Mouse (Mus musculus) midbrain, embryonic 15.5 days (tissue): ENCODE data around the gene Adss. TPM values are rescaled to one million over a fixed set of nuclear protein-coding genes. Genes with fewer than 3 reads are reported as not detected.
"Not testable (repeated sequence)": the region's sequence is repeated elsewhere in the genome, so short reads cannot be mapped to it uniquely, and the experiment has no call there.

Experiments
- ATAC-seq: fragments of 200-750 bp; cut with Nextera tagmentation; replicated peaks from 2 replicates; pipeline ENCODE4 v1.8.0; 2017; ENCODE audit warnings: moderate TSS enrichment
- H3K27ac ChIP-seq: fragments of 300-500 bp; sonication (generic); 2 replicates; pipeline ENCODE4 v1.5.1; 2015; ENCODE audit warnings: mild to moderate bottlenecking, inconsistent platforms
- H3K27me3 ChIP-seq: fragments of 300-500 bp; sonication (generic); replicated peaks from 2 replicates; pipeline ENCODE4 v1.6.1; 2015; ENCODE audit warnings: inconsistent platforms
- H3K36me3 ChIP-seq: fragments of 300-500 bp; sonication (generic); replicated peaks from 2 replicates; pipeline ENCODE4 v1.6.1; 2015; ENCODE audit warnings: inconsistent platforms
- H3K4me1 ChIP-seq: fragments of 300-500 bp; sonication (generic); 2 replicates; pipeline ENCODE4 v1.6.1; 2015; ENCODE audit warnings: inconsistent platforms
- H3K4me2 ChIP-seq: fragments of 300-500 bp; sonication (generic); 2 replicates; pipeline ENCODE4 v1.6.1; 2015; ENCODE audit warnings: inconsistent platforms, mild to moderate bottlenecking, moderate library complexity
- H3K4me3 ChIP-seq: fragments of 300-500 bp; sonication (generic); 2 replicates; pipeline ENCODE4 v1.5.1; 2015; ENCODE audit warnings: mild to moderate bottlenecking, inconsistent platforms
- H3K9ac ChIP-seq: fragments of 300-500 bp; sonication (generic); 2 replicates; pipeline ENCODE4 v1.6.1; 2015; ENCODE audit warnings: mild to moderate bottlenecking, inconsistent platforms
- H3K9me3 ChIP-seq: fragments of 300-500 bp; sonication (generic); 2 replicates; pipeline ENCODE4 v1.6.1; 2016; ENCODE audit warnings: inconsistent platforms
- WGBS: fragments of 180-500 bp; shearing (Covaris S2); methylation state at CpG from one replicate; pipeline ENCODE4 v1.1.7; 2015; ENCODE audit warnings: mixed read lengths; 5-methylcytosine and 5-hydroxymethylcytosine counted together
- polyA plus RNA-seq: library from polyadenylated mRNA; unstranded; fragments of >200 nt; fragmentation: Nextera tagmentation; extraction: Ambion mirVana; gene quantifications from 2 replicates; pipeline ENCODE4 v1.2.1, GENCODE M21; 2015

Adss gene
- 49.6 and 49.7 TPM in 2 replicates for polyA plus RNA-seq

DNA sequence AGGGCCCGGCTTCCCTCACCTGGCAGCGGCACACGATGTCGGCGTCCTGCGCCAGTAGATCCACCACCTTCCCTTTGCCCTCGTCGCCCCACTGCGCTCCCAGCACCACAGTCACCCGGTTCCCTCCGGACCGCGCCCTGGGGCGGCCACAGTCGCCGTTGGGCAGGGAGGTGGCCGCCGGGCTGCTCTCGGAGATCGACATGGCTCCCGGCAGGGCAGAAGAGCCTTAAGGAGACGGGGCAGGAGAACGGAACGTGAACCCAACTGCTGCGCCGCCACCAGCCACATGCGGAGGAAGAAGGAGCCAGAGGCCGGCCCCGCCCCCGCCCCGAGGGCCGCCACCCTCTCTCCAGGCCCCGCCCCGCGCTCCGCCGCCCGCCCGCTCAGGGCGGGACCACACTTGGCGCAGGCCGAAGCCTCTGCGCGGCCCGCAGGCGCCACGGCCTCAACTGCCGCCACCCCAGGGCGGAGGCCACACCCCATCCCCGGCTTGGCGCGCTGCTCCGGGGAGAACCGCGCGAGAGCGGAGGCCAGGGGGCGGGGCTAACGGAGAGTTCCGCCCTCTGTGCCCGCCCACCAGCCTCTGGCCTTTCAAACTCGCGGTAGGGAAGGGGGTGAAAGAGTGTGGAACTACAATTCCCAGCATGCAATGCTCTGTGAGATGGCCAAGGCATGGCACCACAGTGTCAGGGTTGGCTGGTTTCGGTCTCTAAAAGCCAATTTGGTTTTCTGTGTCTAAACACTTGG is at the start of gene Adss:
Gene Adss, minus strand, starts transcription at position 319 of the 747 bp plus-strand sequence.
- 0% methylated on average over 46 of the region's 64 CpGs for WGBS
- H3K27me3 ChIP-seq: no peaks in the 10 kb centered on the region
- peak; percentile 99 for ATAC-seq
- H3K4me1 ChIP-seq: peaks cover 10% of the 10 kb centered on the region
- peak within 1 kb of the TSS; percentile 88 for H3K9ac ChIP-seq
- H3K4me3 ChIP-seq: peak within 1 kb of the TSS; percentile 97
- no peaks in the 10 kb centered on the region for H3K9me3 ChIP-seq
- H3K27ac ChIP-seq: peak within 1 kb of the TSS; percentile 90
- H3K4me2 ChIP-seq: peak within 1 kb of the TSS; percentile 74
- no peaks in the 10 kb centered on the region for H3K36me3 ChIP-seq

- ATAC-seq, H3K36me3 ChIP-seq, H3K9ac ChIP-seq, H3K4me3 ChIP-seq, H3K27me3 ChIP-seq, H3K9me3 ChIP-seq, H3K27ac ChIP-seq, H3K4me2 ChIP-seq, H3K4me1 ChIP-seq: not testable (repeated sequence)
- WGBS: 57% methylated on average over 3 of the region's 3 CpGs
These were observed 49.5 kb upstream of the Adss start for GRCm38 (mm10) chr1:177845812-177846211.

- H3K4me3 ChIP-seq, H3K4me1 ChIP-seq, H3K27ac ChIP-seq, H3K36me3 ChIP-seq, ATAC-seq, H3K9me3 ChIP-seq, H3K9ac ChIP-seq, H3K27me3 ChIP-seq, H3K4me2 ChIP-seq: not testable (repeated sequence)
- 85% methylated on average over 4 of the region's 4 CpGs for WGBS
These were observed 31.5 kb upstream of the Adss start for GRCm38 (mm10) chr1:177827776-177828175.

GRCm38 (mm10) chr1:177806772-177807171 is 10.5 kb upstream of the Adss start:
- not testable (repeated sequence) for ATAC-seq

GRCm38 (mm10) chr1:177803511-177803910 is 7.2 kb upstream of the Adss start:
- Histone ChIP-seq H3K9me3 (no peaks in the 10 kb centered on the region), H3K4me1 (no peaks in the 10 kb centered on the region), H3K36me3 (no peaks in the 10 kb centered on the region), H3K4me3 (no peak overlapping the region), H3K9ac (no peak overlapping the region), H3K4me2 (no peak overlapping the region), H3K27ac (no peak overlapping the region), H3K27me3 (no peaks in the 10 kb centered on the region)
- ATAC-seq: no peak
- 84% methylated on average over 2 of the region's 2 CpGs for WGBS

More at GRCm38 (mm10) chr1:177806772-177807171, 10.5 kb upstream of the Adss start:
- not testable (repeated sequence) for H3K27me3 ChIP-seq, H3K9me3 ChIP-seq, H3K4me1 ChIP-seq, H3K27ac ChIP-seq, H3K36me3 ChIP-seq, H3K9ac ChIP-seq, H3K4me3 ChIP-seq, H3K4me2 ChIP-seq
- WGBS: 33% methylated on average over 1 of the region's 1 CpGs

- Histone ChIP-seq H3K27me3 (no peaks in the 10 kb centered on the region), H3K9me3 (no peaks in the 10 kb centered on the region), H3K27ac (0 out of 2 replicates have a peak overlapping the region, but pooled peaks have one; percentile 90), H3K36me3 (no peaks in the 10 kb centered on the region), H3K4me3 (no peak overlapping the region), H3K4me2 (0 out of 2 replicates have a peak overlapping the region, but pooled peaks have one; percentile 74), H3K9ac (no peak overlapping the region), H3K4me1 (peaks cover 10% of the 10 kb centered on the region)
- ATAC-seq: no peak
- 76% methylated on average over 8 of the region's 8 CpGs for WGBS
These were observed 942 bp upstream of the Adss start for GRCm38 (mm10) chr1:177797151-177797755.

- H3K9me3 ChIP-seq: no peaks in the 10 kb centered on the region
- H3K4me2 ChIP-seq: peak overlapping the region; percentile 74
- ATAC-seq: peak; percentile 60; the same call in 1 of the 2 replicates
- no peaks in the 10 kb centered on the region for H3K27me3 ChIP-seq
- H3K9ac ChIP-seq: peak overlapping the region; percentile 88
- no peaks in the 10 kb centered on the region for H3K36me3 ChIP-seq
- peak overlapping the region; percentile 90 for H3K27ac ChIP-seq
- H3K4me1 ChIP-seq: peaks cover 10% of the 10 kb centered on the region
- under 1% methylated on average over 41 of the region's 41 CpGs for whole genome bisulfite sequencing
- H3K4me3 ChIP-seq: peak overlapping the region; percentile 97
These were observed 704 bp downstream of the Adss start for GRCm38 (mm10) chr1:177795421-177796192.

DNA sequence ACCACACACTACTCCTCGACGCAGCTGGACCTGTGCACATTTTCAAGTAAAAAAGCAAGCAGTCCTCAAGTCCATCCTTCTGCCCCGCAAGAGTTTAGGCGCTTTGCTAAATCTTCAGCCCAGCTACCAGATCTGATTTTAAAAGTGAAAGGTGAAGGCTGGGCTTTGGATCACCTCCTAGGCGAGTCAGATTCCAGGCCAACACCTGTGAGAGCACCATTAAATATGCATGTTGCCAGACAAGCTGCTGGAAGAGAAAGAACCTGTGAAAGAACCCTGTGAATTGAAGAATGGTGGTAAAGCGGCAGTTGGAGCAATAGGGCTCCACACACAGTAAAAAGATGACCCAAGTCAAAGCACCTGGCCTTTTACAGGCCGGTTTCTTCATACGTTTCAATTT is 1.4 kb downstream of the Adss start:
- Histone ChIP-seq H3K4me2 (peak overlapping the region; percentile 74), H3K27ac (no peak overlapping the region), H3K36me3 (no peaks in the 10 kb centered on the region), H3K9ac (peak overlapping the region; percentile 30; the same call in 1 of the 2 replicates), H3K4me3 (peak overlapping the region; percentile 97), H3K27me3 (no peaks in the 10 kb centered on the region), H3K4me1 (peaks cover 10% of the 10 kb centered on the region), H3K9me3 (no peaks in the 10 kb centered on the region)
- ATAC-seq: no peak
- 6% methylated on average over 8 of the region's 8 CpGs for WGBS

DNA sequence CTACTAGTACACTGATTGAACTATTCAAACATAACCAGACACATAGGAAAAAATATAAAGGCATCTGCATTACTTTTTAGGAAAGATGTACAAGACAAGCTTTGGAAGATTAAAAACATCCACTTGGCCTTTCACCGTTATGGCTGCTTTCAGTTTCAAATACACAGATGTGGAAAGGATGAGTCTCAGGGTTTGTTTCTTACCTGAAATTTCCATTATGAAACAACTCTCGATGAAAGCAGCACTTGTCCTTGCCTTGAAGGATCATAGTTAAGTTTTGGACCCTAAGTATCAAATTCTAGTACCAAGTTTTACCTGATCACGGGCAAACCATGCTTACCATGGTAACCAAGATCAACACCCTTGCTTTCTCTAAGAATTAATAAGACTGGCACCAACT is 3.5 kb downstream of the Adss start:
- H3K36me3 ChIP-seq: no peaks in the 10 kb centered on the region
- WGBS: 86% methylated on average over 3 of the region's 3 CpGs
- ATAC-seq: no peak
- no peak overlapping the region for H3K9ac ChIP-seq
- no peaks in the 10 kb centered on the region for H3K27me3 ChIP-seq
- H3K4me3 ChIP-seq: no peak overlapping the region
- H3K27ac ChIP-seq: no peak overlapping the region
- no peaks in the 10 kb centered on the region for H3K9me3 ChIP-seq
- H3K4me1 ChIP-seq: peaks cover 10% of the 10 kb centered on the region
- no peak overlapping the region for H3K4me2 ChIP-seq

DNA sequence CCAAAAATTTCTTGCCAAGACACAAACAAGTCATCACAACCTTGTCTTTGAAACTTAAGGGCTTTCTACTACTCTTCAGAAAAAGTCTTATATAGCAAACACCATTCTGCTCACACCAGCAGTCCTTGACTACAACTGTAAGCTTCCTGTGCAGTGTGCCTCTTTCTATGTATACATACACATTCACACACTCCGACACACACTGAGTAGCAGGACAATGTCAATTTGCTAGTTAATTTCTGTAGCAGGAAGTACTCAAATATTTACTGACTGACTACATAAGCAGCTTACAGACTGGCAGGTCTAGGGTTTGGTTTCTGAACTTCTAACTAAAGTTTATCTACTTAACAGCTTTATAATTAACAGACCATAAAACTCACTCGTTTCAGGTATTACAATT is 18.9 kb downstream of the Adss start:
- Histone ChIP-seq H3K9ac (no peak overlapping the region), H3K27me3 (no peaks in the 10 kb centered on the region), H3K27ac (no peak overlapping the region), H3K4me3 (no peak overlapping the region), H3K4me1 (no peaks in the 10 kb centered on the region), H3K9me3 (no peaks in the 10 kb centered on the region), H3K4me2 (no peak overlapping the region), H3K36me3 (peaks cover 13% of the 10 kb centered on the region; the same call in 1 of the 2 replicates)
- 87% methylated on average over 2 of the region's 2 CpGs for WGBS
- ATAC-seq: no peak

- no peak for ATAC-seq
- no peaks in the 10 kb centered on the region for H3K9me3 ChIP-seq
- no peaks in the 10 kb centered on the region for H3K27me3 ChIP-seq
- no peaks in the 10 kb centered on the region for H3K4me1 ChIP-seq
- H3K4me2 ChIP-seq: no peak overlapping the region
- no peak overlapping the region for H3K27ac ChIP-seq
- H3K36me3 ChIP-seq: peaks cover 28% of the 10 kb centered on the region
- no peak overlapping the region for H3K9ac ChIP-seq
- H3K4me3 ChIP-seq: no peak overlapping the region
These were observed 27.4 kb downstream of the Adss start for GRCm38 (mm10) chr1:177768931-177769330.

- no peaks in the 10 kb centered on the region for H3K4me1 ChIP-seq
- no peak for ATAC-seq
- no peaks in the 10 kb centered on the region for H3K36me3 ChIP-seq
- H3K9ac ChIP-seq: no peak overlapping the region
- no peak overlapping the region for H3K27ac ChIP-seq
- no peak overlapping the region for H3K4me2 ChIP-seq
- no peaks in the 10 kb centered on the region for H3K9me3 ChIP-seq
- 87% methylated on average over 5 of the region's 5 CpGs for WGBS
- no peaks in the 10 kb centered on the region for H3K27me3 ChIP-seq
- no peak overlapping the region for H3K4me3 ChIP-seq
These were observed 39.1 kb downstream of the Adss start for GRCm38 (mm10) chr1:177757249-177757648.
